Mouse (Mus musculus): ENCODE results near the gene Fbxo31. TPM values are rescaled to one million over a fixed set of nuclear protein-coding genes. Genes with fewer than 3 reads are reported as not detected.

Gene Fbxo31
- polyA plus RNA-seq, 1 experiment from 2014 or later = 35.9 TPM

- H3K4me1 ChIP-seq (replicated peaks; ENCODE audit: control insufficient read depth, insufficient read depth, low read length) = no peaks in the 10 kb centered on the region
- H3K27me3 ChIP-seq (replicated peaks; ENCODE audit: control insufficient read depth, insufficient read depth, low read length) = no peaks in the 10 kb centered on the region
- H3K4me3 ChIP-seq (replicated peaks; ENCODE audit: low read length) = no peak overlapping the region
- no peak for ATAC-seq
- H3K9me3 ChIP-seq (ENCODE audit: control insufficient read depth, low read length) = no peaks in the 10 kb centered on the region
- no peak overlapping the region for H3K4me2 ChIP-seq (ENCODE audit: low read length)
- WGBS = 78% methylated on average over 6 of the region's 6 CpGs
- no peaks in the 10 kb centered on the region for H3K36me3 ChIP-seq (ENCODE audit: control insufficient read depth, insufficient read depth)
- no peak overlapping the region for H3K27ac ChIP-seq (ENCODE audit: low read length)
- no peak overlapping the region for H3K9ac ChIP-seq (replicated peaks; ENCODE audit: low read depth, low read length)
Observed at GRCm38 (mm10) chr8:121526811-121527550, 51.6 kb downstream of the Fbxo31 start.

GRCm38 (mm10) chr8:121525111-121525818 lies 53.3 kb downstream of the Fbxo31 start:
- H3K9me3 ChIP-seq (ENCODE audit: control insufficient read depth, low read length) = no peaks in the 10 kb centered on the region
- WGBS = 85% methylated on average over 18 of the region's 18 CpGs
- H3K36me3 ChIP-seq (ENCODE audit: control insufficient read depth, insufficient read depth) = no peaks in the 10 kb centered on the region
- H3K27me3 ChIP-seq (replicated peaks; ENCODE audit: control insufficient read depth, insufficient read depth, low read length) = no peaks in the 10 kb centered on the region
- H3K27ac ChIP-seq (ENCODE audit: low read length) = no peak overlapping the region
- H3K4me3 ChIP-seq (replicated peaks; ENCODE audit: low read length) = no peak overlapping the region
- no peak overlapping the region for H3K9ac ChIP-seq (replicated peaks; ENCODE audit: low read depth, low read length)
- H3K4me1 ChIP-seq (replicated peaks; ENCODE audit: control insufficient read depth, insufficient read depth, low read length) = no peaks in the 10 kb centered on the region
- no peak overlapping the region for H3K4me2 ChIP-seq (ENCODE audit: low read length)
- no peak for ATAC-seq

- no peak overlapping the region for H3K27ac ChIP-seq (ENCODE audit: low read length)
- WGBS = 7% methylated on average over 12 of the region's 12 CpGs
- H3K9me3 ChIP-seq (ENCODE audit: control insufficient read depth, low read length) = no peaks in the 10 kb centered on the region
- no peaks in the 10 kb centered on the region for H3K36me3 ChIP-seq (ENCODE audit: control insufficient read depth, insufficient read depth)
- H3K4me3 ChIP-seq (replicated peaks; ENCODE audit: low read length) = no peak overlapping the region
- no peaks in the 10 kb centered on the region for H3K4me1 ChIP-seq (replicated peaks; ENCODE audit: control insufficient read depth, insufficient read depth, low read length)
- peaks cover 10% of the 10 kb centered on the region for H3K27me3 ChIP-seq (replicated peaks; ENCODE audit: control insufficient read depth, insufficient read depth, low read length)
- peak; percentile 65; the same call in 1 of the 2 replicates for ATAC-seq
- no peak overlapping the region for H3K4me2 ChIP-seq (ENCODE audit: low read length)
- H3K9ac ChIP-seq (replicated peaks; ENCODE audit: low read depth, low read length) = no peak overlapping the region
Observed at GRCm38 (mm10) chr8:121513429-121513828, 65.2 kb downstream of the Fbxo31 start.

- Histone ChIP-seq H3K9ac (replicated peaks; ENCODE audit: low read depth, low read length) (no peak overlapping the region), H3K27me3 (replicated peaks; ENCODE audit: control insufficient read depth, insufficient read depth, low read length) (peaks cover 10% of the 10 kb centered on the region)
- no peak for ATAC-seq
Observed at GRCm38 (mm10) chr8:121511751-121512150, 66.9 kb downstream of the Fbxo31 start.

More at GRCm38 (mm10) chr8:121511751-121512150, 66.9 kb downstream of the Fbxo31 start:
- no peak overlapping the region for H3K4me2 ChIP-seq (ENCODE audit: low read length)
- no peak overlapping the region for H3K27ac ChIP-seq (ENCODE audit: low read length)
- no peaks in the 10 kb centered on the region for H3K4me1 ChIP-seq (replicated peaks; ENCODE audit: control insufficient read depth, insufficient read depth, low read length)
- H3K9me3 ChIP-seq (ENCODE audit: control insufficient read depth, low read length) = no peaks in the 10 kb centered on the region
- no peak overlapping the region for H3K4me3 ChIP-seq (replicated peaks; ENCODE audit: low read length)
- H3K36me3 ChIP-seq (ENCODE audit: control insufficient read depth, insufficient read depth) = no peaks in the 10 kb centered on the region
- 38% methylated on average over 9 of the region's 9 CpGs for WGBS

Other genes with a start within 250 kb of the Fbxo31 start
- gene 1700018B08Rik, start 34.5 kb downstream of the Fbxo31 start, polyA plus RNA-seq (2015; fragmentation: Nextera tagmentation; extraction: Ambion mirVana) = not detected in 2 replicates
- gene Map1lc3b, start 11.6 kb upstream of the Fbxo31 start, polyA plus RNA-seq (2015; fragmentation: Nextera tagmentation; extraction: Ambion mirVana) = 407 and 443 TPM in 2 replicates
- 37.3 and 38.5 TPM in 2 replicates for gene Zcchc14, start 74.1 kb upstream of the Fbxo31 start, polyA plus RNA-seq (2015; fragmentation: Nextera tagmentation; extraction: Ambion mirVana)
- 93.4 and 95.3 TPM in 2 replicates for gene Jph3, start 150.8 kb upstream of the Fbxo31 start, polyA plus RNA-seq (2015; fragmentation: Nextera tagmentation; extraction: Ambion mirVana)